Mouse (Mus musculus): ENCODE measurements around the gene Olfr1107. TPM values are rescaled to one million over a fixed set of nuclear protein-coding genes. Genes with fewer than 3 reads are reported as not detected.

The Olfr1107 gene
- polyA plus RNA-seq (2015; fragmentation: Nextera tagmentation; extraction: Ambion mirVana), result not detected in 2 replicates

DNA sequence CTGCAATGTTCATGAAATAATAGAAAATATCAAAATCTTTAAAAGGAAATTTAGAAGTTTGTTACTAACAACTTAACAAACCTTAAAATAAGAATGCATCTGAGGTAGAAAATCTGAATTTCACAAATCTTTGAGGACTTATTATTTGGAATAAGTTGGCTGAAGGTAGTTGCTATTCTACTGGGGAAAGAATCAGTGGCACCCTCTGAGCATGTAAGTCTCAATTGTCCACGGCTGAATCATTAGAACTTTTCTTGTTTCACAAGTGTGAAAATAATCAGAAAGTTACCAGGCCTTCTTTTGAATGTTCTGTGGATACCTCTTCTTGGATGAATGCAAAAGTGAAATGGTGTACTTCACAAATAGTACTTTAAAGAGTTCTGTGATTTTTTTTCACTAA is at the start of gene Olfr1107:
Olfr1107 (minus strand) TSS at position 101 of the 400 bp plus-strand sequence.
- Histone ChIP-seq H3K9me3 (replicated peaks; ENCODE audit: control insufficient read depth, low read length, poor library complexity, severe bottlenecking) (no peaks in the 10 kb centered on the region), H3K4me3 (ENCODE audit: low read depth, low read length) (no peak within 1 kb of the TSS), H3K36me3 (ENCODE audit: control insufficient read depth, insufficient read depth, low read length) (no peaks in the 10 kb centered on the region), H3K9ac (ENCODE audit: low read depth, low read length) (no peak within 1 kb of the TSS), H3K4me1 (ENCODE audit: control insufficient read depth, insufficient read depth, low read length) (no peaks in the 10 kb centered on the region), H3K27me3 (ENCODE audit: control insufficient read depth, insufficient read depth, low read depth, low read length) (no peaks in the 10 kb centered on the region), H3K4me2 (ENCODE audit: low read length) (no peak within 1 kb of the TSS), H3K27ac (ENCODE audit: low read length) (no peak within 1 kb of the TSS)
- no peak for ATAC-seq
- 88% methylated on average over 1 of the region's 1 CpGs for WGBS

DNA sequence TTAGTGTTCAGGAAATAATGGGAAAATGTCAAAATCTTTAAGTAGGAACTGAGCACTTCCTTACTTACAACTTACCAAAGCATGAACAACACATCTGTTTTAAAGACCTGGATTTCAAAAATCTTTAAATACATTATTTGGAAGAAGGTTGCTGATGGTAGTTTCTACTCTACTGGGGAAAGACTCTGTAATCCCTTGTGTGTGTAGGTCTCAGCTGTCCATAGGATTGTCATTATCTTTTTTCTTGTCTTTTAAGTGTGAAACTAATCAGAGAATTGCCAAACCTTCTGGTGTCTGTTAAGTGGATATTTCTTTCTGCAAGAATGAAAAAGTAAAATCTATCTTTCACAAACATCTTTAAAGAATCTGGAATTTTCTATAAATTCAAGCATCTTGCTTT is 38.9 kb upstream of the Olfr1107 start, which contains the start of gene Olfr259:
Olfr259 (minus strand) TSS at position 101 of the 400 bp plus-strand sequence.
- H3K27ac ChIP-seq (ENCODE audit: low read length), result no peak within 1 kb of the TSS
- no peak within 1 kb of the TSS for H3K4me3 ChIP-seq (ENCODE audit: low read depth, low read length)
- H3K9me3 ChIP-seq (replicated peaks; ENCODE audit: control insufficient read depth, low read length, poor library complexity, severe bottlenecking), result no peaks in the 10 kb centered on the region
- no peak within 1 kb of the TSS for H3K9ac ChIP-seq (ENCODE audit: low read depth, low read length)
- no peak for ATAC-seq
- no peaks in the 10 kb centered on the region for H3K27me3 ChIP-seq (ENCODE audit: control insufficient read depth, insufficient read depth, low read depth, low read length)
- no peak within 1 kb of the TSS for H3K4me2 ChIP-seq (ENCODE audit: low read length)
- no peaks in the 10 kb centered on the region for H3K4me1 ChIP-seq (ENCODE audit: control insufficient read depth, insufficient read depth, low read length)
- no peaks in the 10 kb centered on the region for H3K36me3 ChIP-seq (ENCODE audit: control insufficient read depth, insufficient read depth, low read length)

DNA sequence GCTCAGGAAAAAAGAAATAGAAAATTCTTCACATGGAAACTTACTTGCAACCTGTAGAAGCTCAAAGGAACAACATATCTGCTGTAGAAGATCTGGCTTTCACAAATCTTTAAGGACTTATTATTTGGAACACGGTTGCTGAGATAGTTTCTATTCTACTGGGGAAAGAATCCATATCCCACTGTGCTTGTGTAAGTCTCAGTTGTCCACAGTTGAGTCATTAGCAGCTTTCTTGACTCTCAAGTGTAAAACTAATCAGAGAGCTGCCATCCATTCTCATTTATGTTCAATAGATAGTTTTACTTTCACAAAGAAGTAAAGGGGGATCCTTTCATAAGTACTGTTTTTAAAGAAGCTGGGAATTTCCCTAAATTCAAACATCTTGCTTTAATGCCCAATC is 20.3 kb upstream of the Olfr1107 start, which contains the start of gene Olfr1109:
Olfr1109 (minus strand) TSS at position 101 of the 400 bp plus-strand sequence.
- 56% methylated on average over 1 of the region's 1 CpGs for WGBS
- Histone ChIP-seq H3K9me3 (replicated peaks; ENCODE audit: control insufficient read depth, low read length, poor library complexity, severe bottlenecking) (no peaks in the 10 kb centered on the region), H3K27me3 (ENCODE audit: control insufficient read depth, insufficient read depth, low read depth, low read length) (no peaks in the 10 kb centered on the region), H3K36me3 (ENCODE audit: control insufficient read depth, insufficient read depth, low read length) (no peaks in the 10 kb centered on the region), H3K4me1 (ENCODE audit: control insufficient read depth, insufficient read depth, low read length) (no peaks in the 10 kb centered on the region), H3K4me3 (ENCODE audit: low read depth, low read length) (no peak within 1 kb of the TSS), H3K4me2 (ENCODE audit: low read length) (no peak within 1 kb of the TSS), H3K27ac (ENCODE audit: low read length) (no peak within 1 kb of the TSS), H3K9ac (ENCODE audit: low read depth, low read length) (no peak within 1 kb of the TSS)
- no peak for ATAC-seq

DNA sequence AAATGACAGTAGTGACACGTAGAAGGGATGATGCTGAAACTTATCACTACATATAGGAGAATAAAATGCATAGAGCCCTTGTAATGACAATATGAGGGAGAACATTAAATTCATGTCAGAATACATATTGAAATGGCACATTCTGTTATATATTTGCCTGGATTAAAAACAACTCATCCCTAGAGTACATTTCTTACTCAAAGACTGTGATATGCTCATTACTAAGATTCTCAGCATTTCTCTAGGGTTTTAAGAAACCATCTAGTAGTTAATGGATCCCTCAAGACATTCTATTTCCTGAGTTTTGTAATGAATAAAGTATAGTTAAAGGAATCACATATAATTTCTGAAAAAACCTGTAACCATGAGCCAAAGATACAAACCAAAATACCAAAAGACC is 23.4 kb downstream of the Olfr1107 start, which contains the start of gene Olfr1106:
Olfr1106 (minus strand) TSS at position 101 of the 400 bp plus-strand sequence.
- 75% methylated on average over 1 of the region's 1 CpGs for WGBS
- H3K36me3 ChIP-seq (ENCODE audit: control insufficient read depth, insufficient read depth, low read length), result no peaks in the 10 kb centered on the region
- H3K4me2 ChIP-seq (ENCODE audit: low read length), result no peak within 1 kb of the TSS
- no peak for ATAC-seq
- H3K27ac ChIP-seq (ENCODE audit: low read length), result no peak within 1 kb of the TSS
- no peak within 1 kb of the TSS for H3K9ac ChIP-seq (ENCODE audit: low read depth, low read length)
- no peaks in the 10 kb centered on the region for H3K4me1 ChIP-seq (ENCODE audit: control insufficient read depth, insufficient read depth, low read length)
- no peaks in the 10 kb centered on the region for H3K27me3 ChIP-seq (ENCODE audit: control insufficient read depth, insufficient read depth, low read depth, low read length)
- no peaks in the 10 kb centered on the region for H3K9me3 ChIP-seq (replicated peaks; ENCODE audit: control insufficient read depth, low read length, poor library complexity, severe bottlenecking)
- H3K4me3 ChIP-seq (ENCODE audit: low read depth, low read length), result no peak within 1 kb of the TSS

DNA sequence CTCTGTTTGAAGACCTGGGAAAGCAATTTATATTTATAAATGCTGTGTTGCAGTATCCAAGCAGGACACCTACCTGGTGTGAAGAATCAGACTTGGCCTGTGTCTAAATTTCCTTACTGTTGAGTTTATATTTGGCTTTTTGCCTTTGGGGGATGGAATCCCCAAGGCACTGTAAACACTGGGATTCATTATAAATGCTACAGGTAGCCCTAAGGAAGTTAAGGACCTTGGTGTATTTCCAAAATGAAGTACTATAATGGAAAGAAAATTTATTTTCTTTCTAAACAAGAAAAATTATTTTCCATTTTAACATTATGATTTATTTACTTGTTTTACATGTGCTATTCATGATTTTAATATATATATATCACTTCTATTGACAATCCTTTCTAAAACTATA is 39.2 kb downstream of the Olfr1107 start, which contains the start of gene Olfr1105:
Olfr1105 (minus strand) TSS at position 101 of the 400 bp plus-strand sequence.
- H3K36me3 ChIP-seq (ENCODE audit: control insufficient read depth, insufficient read depth, low read length), result no peaks in the 10 kb centered on the region
- H3K4me2 ChIP-seq (ENCODE audit: low read length), result no peak within 1 kb of the TSS
- no peak within 1 kb of the TSS for H3K9ac ChIP-seq (ENCODE audit: low read depth, low read length)
- no peak within 1 kb of the TSS for H3K27ac ChIP-seq (ENCODE audit: low read length)
- H3K4me1 ChIP-seq (ENCODE audit: control insufficient read depth, insufficient read depth, low read length), result no peaks in the 10 kb centered on the region
- no peaks in the 10 kb centered on the region for H3K27me3 ChIP-seq (ENCODE audit: control insufficient read depth, insufficient read depth, low read depth, low read length)
- ATAC-seq, result no peak
- H3K9me3 ChIP-seq (replicated peaks; ENCODE audit: control insufficient read depth, low read length, poor library complexity, severe bottlenecking), result no peaks in the 10 kb centered on the region
- H3K4me3 ChIP-seq (ENCODE audit: low read depth, low read length), result no peak within 1 kb of the TSS

DNA sequence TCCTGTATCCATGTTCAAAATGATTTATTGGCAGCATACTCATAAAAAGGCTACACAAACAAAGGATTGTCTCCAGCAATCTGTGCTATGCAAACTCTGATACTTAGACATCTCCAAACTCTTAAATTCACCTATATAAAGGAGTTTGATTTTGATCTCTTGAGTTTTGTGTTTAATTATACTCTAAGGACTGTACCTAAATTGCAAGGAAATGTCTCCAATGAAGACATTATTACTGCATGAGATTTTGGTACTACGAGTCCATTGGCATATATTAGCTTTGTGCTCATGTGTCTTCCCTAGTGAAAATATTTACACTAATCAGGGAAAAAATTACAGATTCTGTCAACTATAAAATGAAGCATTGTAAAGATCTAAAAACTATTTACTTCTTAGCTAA is 48.6 kb downstream of the Olfr1107 start, which contains the start of gene Olfr1104:
Olfr1104 (minus strand) TSS at position 101 of the 400 bp plus-strand sequence.
- H3K27ac ChIP-seq (ENCODE audit: low read length), result no peak within 1 kb of the TSS
- H3K4me3 ChIP-seq (ENCODE audit: low read depth, low read length), result no peak within 1 kb of the TSS
- H3K9ac ChIP-seq (ENCODE audit: low read depth, low read length), result no peak within 1 kb of the TSS
- H3K36me3 ChIP-seq (ENCODE audit: control insufficient read depth, insufficient read depth, low read length), result no peaks in the 10 kb centered on the region
- H3K4me1 ChIP-seq (ENCODE audit: control insufficient read depth, insufficient read depth, low read length), result no peaks in the 10 kb centered on the region
- ATAC-seq, result no peak
- H3K27me3 ChIP-seq (ENCODE audit: control insufficient read depth, insufficient read depth, low read depth, low read length), result no peaks in the 10 kb centered on the region
- H3K4me2 ChIP-seq (ENCODE audit: low read length), result no peak within 1 kb of the TSS
- 86% methylated on average over 1 of the region's 1 CpGs for WGBS
- no peaks in the 10 kb centered on the region for H3K9me3 ChIP-seq (replicated peaks; ENCODE audit: control insufficient read depth, low read length, poor library complexity, severe bottlenecking)

Other genes starting within 250 kb of the Olfr1107 start
- not detected in 2 replicates for gene Olfr1095, start 224.1 kb downstream of the Olfr1107 start, polyA plus RNA-seq (2015; fragmentation: Nextera tagmentation; extraction: Ambion mirVana)
- not detected in 2 replicates for gene Gm13723, start 201.0 kb downstream of the Olfr1107 start, polyA plus RNA-seq (2015; fragmentation: Nextera tagmentation; extraction: Ambion mirVana)
- gene Olfr1097, start 183.6 kb downstream of the Olfr1107 start, polyA plus RNA-seq (2015; fragmentation: Nextera tagmentation; extraction: Ambion mirVana), result not detected in 2 replicates
- not detected in 2 replicates for gene Olfr1098, start 151.3 kb downstream of the Olfr1107 start, polyA plus RNA-seq (2015; fragmentation: Nextera tagmentation; extraction: Ambion mirVana)
- not detected in 2 replicates for gene Olfr1099, start 115.1 kb downstream of the Olfr1107 start, polyA plus RNA-seq (2015; fragmentation: Nextera tagmentation; extraction: Ambion mirVana)
- not detected in 2 replicates for gene Olfr1100, start 95.9 kb downstream of the Olfr1107 start, polyA plus RNA-seq (2015; fragmentation: Nextera tagmentation; extraction: Ambion mirVana)
- not detected in 2 replicates for gene Olfr1101, start 84.6 kb downstream of the Olfr1107 start, polyA plus RNA-seq (2015; fragmentation: Nextera tagmentation; extraction: Ambion mirVana)
- gene Olfr1102, start 77.4 kb downstream of the Olfr1107 start, polyA plus RNA-seq (2015; fragmentation: Nextera tagmentation; extraction: Ambion mirVana), result not detected in 2 replicates
- gene Olfr1104, start 48.7 kb downstream of the Olfr1107 start, polyA plus RNA-seq (2015; fragmentation: Nextera tagmentation; extraction: Ambion mirVana), result not detected in 2 replicates
- gene Olfr1105, start 39.3 kb downstream of the Olfr1107 start, polyA plus RNA-seq (2015; fragmentation: Nextera tagmentation; extraction: Ambion mirVana), result not detected in 2 replicates
- gene Olfr1106, start 23.5 kb downstream of the Olfr1107 start, polyA plus RNA-seq (2015; fragmentation: Nextera tagmentation; extraction: Ambion mirVana), result not detected in 2 replicates
- not detected in 2 replicates for gene Olfr1109, start 20.2 kb upstream of the Olfr1107 start, polyA plus RNA-seq (2015; fragmentation: Nextera tagmentation; extraction: Ambion mirVana)
- not detected in 2 replicates for gene Olfr259, start 38.8 kb upstream of the Olfr1107 start, polyA plus RNA-seq (2015; fragmentation: Nextera tagmentation; extraction: Ambion mirVana)
- gene Olfr1110, start 64.5 kb upstream of the Olfr1107 start, polyA plus RNA-seq (2015; fragmentation: Nextera tagmentation; extraction: Ambion mirVana), result not detected in 2 replicates
- gene Olfr1111, start 76.8 kb upstream of the Olfr1107 start, polyA plus RNA-seq (2015; fragmentation: Nextera tagmentation; extraction: Ambion mirVana), result not detected in 2 replicates
- not detected in 2 replicates for gene Olfr1112, start 112.0 kb upstream of the Olfr1107 start, polyA plus RNA-seq (2015; fragmentation: Nextera tagmentation; extraction: Ambion mirVana)
- not detected in 2 replicates for gene Olfr1113, start 133.2 kb upstream of the Olfr1107 start, polyA plus RNA-seq (2015; fragmentation: Nextera tagmentation; extraction: Ambion mirVana)
- gene Olfr1115, start 172.2 kb upstream of the Olfr1107 start, polyA plus RNA-seq (2015; fragmentation: Nextera tagmentation; extraction: Ambion mirVana), result not detected in 2 replicates
- not detected in 2 replicates for gene Olfr1116, start 191.7 kb upstream of the Olfr1107 start, polyA plus RNA-seq (2015; fragmentation: Nextera tagmentation; extraction: Ambion mirVana)
- not detected in 2 replicates for gene Olfr1118, start 231.8 kb upstream of the Olfr1107 start, polyA plus RNA-seq (2015; fragmentation: Nextera tagmentation; extraction: Ambion mirVana)

All from midbrain, embryonic 16.5 days (tissue).